Mouse (Mus musculus) embryonic facial prominence, embryonic 10.5 days (tissue): ENCODE measurements around the gene Psma7. TPM values are rescaled to one million over a fixed set of nuclear protein-coding genes. Genes with fewer than 3 reads are reported as not detected.
A peak's percentile ranks its signal among the peaks of the same experiment; 100 is the strongest.

Source experiments
- DNase-seq: peaks from one replicate; pipeline ENCODE4 v3.0.0-alpha.2; 2017; ENCODE audit warnings: low spot score
- H3K27ac ChIP-seq: fragments of 300-500 bp; sonication (generic); replicated peaks from 2 replicates; pipeline ENCODE4 v1.5.1; 2016; ENCODE audit warnings: mild to moderate bottlenecking
- H3K27me3 ChIP-seq: fragments of 300-500 bp; sonication (generic); replicated peaks from 2 replicates; pipeline ENCODE4 v1.6.1; 2016; ENCODE audit warnings: low read depth, mild to moderate bottlenecking; ENCODE audit not compliant: poor library complexity, severe bottlenecking
- H3K36me3 ChIP-seq: fragments of 300-500 bp; sonication (generic); replicated peaks from 2 replicates; pipeline ENCODE4 v1.6.1; 2016; ENCODE audit warnings: mild to moderate bottlenecking, moderate library complexity
- H3K4me1 ChIP-seq: fragments of 300-500 bp; sonication (generic); 2 replicates; pipeline ENCODE4 v1.6.1; 2016
- H3K4me3 ChIP-seq: fragments of 300-500 bp; sonication (generic); 2 replicates; pipeline ENCODE4 v1.5.1; 2016; ENCODE audit warnings: mild to moderate bottlenecking, moderate library complexity
- H3K9me3 ChIP-seq: fragments of 300-500 bp; sonication (generic); 2 replicates; pipeline ENCODE4 v1.6.1; 2016; ENCODE audit warnings: mild to moderate bottlenecking
- WGBS: fragments of 180-500 bp; shearing (Covaris S2); methylation state at CpG from one replicate; pipeline ENCODE4 v1.1.7; 2016; 5-methylcytosine and 5-hydroxymethylcytosine counted together
- polyA plus RNA-seq: library from polyadenylated mRNA; unstranded; fragments of >200 nt; fragmentation: Nextera tagmentation; extraction: Ambion mirVana; gene quantifications from 2 replicates; pipeline ENCODE4 v1.2.1, GENCODE M21; 2016

The Psma7 gene
- polyA plus RNA-seq, 1 experiment from 2014 or later = 921 TPM

DNA sequence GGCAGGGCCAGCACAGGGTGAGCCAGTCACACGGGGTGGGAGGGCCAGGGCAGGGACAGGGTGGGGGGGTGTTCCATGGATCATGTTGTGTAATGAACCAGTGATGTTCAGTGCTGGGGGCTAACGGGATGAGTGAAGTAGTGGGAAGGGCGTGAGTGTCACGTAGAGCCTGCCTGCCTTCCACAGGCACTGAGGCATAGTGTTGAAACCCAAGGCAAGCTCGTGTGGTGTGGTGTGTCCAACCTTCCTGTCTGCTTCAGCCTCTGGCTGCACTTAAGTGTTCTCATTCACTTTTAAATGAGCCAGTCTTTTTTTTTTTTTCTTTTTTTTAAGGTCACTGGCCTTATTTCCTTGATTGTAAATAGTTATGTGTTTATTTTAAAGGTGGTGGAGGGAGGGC is 7.5 kb downstream of the Psma7 start:
- peaks cover 16% of the 10 kb centered on the region for H3K4me1 ChIP-seq
- no peaks in the 10 kb centered on the region for H3K27me3 ChIP-seq
- H3K36me3 ChIP-seq = peaks cover 100% of the 10 kb centered on the region
- H3K27ac ChIP-seq = no peak overlapping the region
- H3K9me3 ChIP-seq = no peaks in the 10 kb centered on the region
- no peak overlapping the region for H3K4me3 ChIP-seq
- 65% methylated on average over 5 of the region's 5 CpGs for WGBS
- DNase-seq = no peak

DNA sequence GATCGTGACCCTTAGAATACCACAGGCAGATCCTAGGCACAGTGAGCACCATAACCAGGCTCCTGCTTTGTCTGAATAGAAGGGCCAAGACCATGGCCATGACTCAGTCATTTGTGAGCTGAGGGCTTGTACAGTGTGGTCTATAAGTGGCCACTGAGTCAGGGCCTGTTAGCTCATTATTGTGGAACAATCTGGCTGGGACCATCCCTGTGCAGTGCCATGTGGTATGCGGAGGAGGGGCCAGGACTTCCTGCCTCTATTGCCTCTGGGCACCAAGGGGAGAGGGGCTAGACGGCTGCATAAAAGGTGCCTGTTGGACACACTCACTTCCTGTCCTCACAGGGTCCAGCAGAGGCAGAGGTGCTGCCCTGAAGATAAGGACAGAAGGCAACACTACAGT is 8.3 kb downstream of the Psma7 start:
- H3K4me1 ChIP-seq = peaks cover 17% of the 10 kb centered on the region
- DNase-seq = no peak
- no peaks in the 10 kb centered on the region for H3K27me3 ChIP-seq
- WGBS = 53% methylated on average over 3 of the region's 3 CpGs
- peaks cover 100% of the 10 kb centered on the region for H3K36me3 ChIP-seq
- no peaks in the 10 kb centered on the region for H3K9me3 ChIP-seq
- 0 out of 2 replicates have a peak overlapping the region, but pooled peaks have one; percentile 8 for H3K4me3 ChIP-seq
- H3K27ac ChIP-seq = no peak overlapping the region

DNA sequence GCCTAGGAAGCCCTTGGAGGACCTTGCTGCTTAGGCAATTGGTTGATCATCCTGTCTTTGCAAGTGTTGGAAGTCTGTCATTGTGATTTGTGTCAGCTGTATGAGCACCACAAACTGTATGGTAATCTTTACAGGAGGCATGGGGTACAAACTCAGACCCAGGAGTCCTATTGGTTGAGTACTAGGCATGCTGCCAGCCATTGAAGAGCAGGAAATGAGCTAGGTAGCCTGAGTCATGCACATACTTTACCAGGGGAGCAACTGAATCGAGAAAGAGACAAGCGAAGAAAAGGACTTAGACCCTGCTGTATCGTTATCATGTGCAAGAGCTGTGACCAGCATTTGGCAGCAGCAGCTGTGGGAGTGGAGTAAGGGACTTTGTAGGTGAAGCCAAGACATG is 9.3 kb downstream of the Psma7 start:
- no peak overlapping the region for H3K27ac ChIP-seq
- 90% methylated on average over 3 of the region's 3 CpGs for WGBS
- no peaks in the 10 kb centered on the region for H3K27me3 ChIP-seq
- H3K9me3 ChIP-seq = no peaks in the 10 kb centered on the region
- peaks cover 28% of the 10 kb centered on the region for H3K4me1 ChIP-seq
- H3K36me3 ChIP-seq = peaks cover 100% of the 10 kb centered on the region
- no peak for DNase-seq
- no peak overlapping the region for H3K4me3 ChIP-seq

DNA sequence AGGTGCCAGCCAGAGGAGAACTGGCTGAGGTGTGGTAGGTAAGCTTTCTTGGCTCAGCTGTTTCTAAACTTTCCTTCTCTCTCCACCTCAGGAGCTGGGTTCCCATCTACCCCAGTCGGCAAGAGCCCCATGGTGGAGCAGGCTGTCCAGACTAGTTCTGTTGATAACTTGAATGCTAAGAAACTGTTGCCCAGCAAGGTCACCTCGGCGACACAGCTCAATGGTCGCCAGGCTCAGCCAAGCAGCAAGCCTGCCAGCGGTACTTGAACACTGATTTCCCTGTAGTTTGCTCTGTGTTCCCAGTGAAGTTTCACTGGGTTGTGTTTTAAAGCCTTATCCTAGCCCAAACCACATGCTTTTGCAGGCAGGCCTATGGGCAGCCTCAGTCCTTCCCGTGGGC is 11.0 kb downstream of the Psma7 start:
- H3K36me3 ChIP-seq = peaks cover 100% of the 10 kb centered on the region
- DNase-seq = no peak
- H3K27me3 ChIP-seq = no peaks in the 10 kb centered on the region
- no peaks in the 10 kb centered on the region for H3K9me3 ChIP-seq
- 94% methylated on average over 6 of the region's 6 CpGs for WGBS
- peaks cover 44% of the 10 kb centered on the region for H3K4me1 ChIP-seq
- H3K4me3 ChIP-seq = no peak overlapping the region
- H3K27ac ChIP-seq = no peak overlapping the region

DNA sequence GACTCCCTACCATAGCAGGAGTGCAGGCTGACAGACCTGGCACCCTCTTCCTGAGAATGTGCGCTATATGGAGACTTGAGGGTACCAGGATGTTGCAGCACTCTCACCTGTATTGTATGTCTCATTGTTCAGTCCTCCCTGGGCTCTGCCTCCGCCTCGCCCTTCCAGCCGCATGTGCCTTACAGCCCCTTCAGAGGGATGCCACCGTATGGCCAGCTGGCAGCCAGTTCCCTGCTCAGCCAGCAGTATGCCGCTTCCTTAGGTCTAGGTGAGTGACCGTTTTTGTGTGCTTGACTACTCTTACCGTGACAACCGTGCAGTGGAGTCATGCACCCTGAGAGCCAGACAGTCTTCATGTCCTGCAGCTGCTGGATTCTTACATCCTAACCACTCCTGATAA is 14.5 kb downstream of the Psma7 start:
- peaks cover 46% of the 10 kb centered on the region for H3K4me1 ChIP-seq
- peak overlapping the region; percentile 100 for H3K4me3 ChIP-seq
- DNase-seq = no peak
- H3K9me3 ChIP-seq = no peaks in the 10 kb centered on the region
- H3K27me3 ChIP-seq = peaks cover 10% of the 10 kb centered on the region
- H3K36me3 ChIP-seq = peaks cover 66% of the 10 kb centered on the region
- 86% methylated on average over 9 of the region's 9 CpGs for WGBS
- no peak overlapping the region for H3K27ac ChIP-seq

DNA sequence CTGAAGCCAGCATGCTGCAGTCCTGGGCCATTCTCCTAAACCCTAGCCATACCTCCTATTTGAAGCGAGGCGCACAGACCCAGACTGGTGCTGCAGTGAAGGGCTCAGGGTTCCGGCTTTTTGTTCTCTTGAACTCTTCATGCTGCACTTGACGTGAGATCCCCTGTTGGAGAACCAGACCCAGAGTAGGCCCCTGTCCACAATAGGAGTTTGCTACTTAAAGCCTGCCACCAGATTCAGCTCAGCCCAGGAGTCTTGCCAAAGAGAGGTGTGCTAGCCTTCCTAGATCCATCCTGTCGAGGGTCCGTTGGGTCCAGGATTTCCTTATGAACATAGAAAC is 16.4 kb downstream of the Psma7 start:
- Histone ChIP-seq H3K36me3 (peaks cover 46% of the 10 kb centered on the region), H3K4me3 (peak overlapping the region; percentile 100), H3K4me1 (peaks cover 46% of the 10 kb centered on the region), H3K27me3 (peaks cover 28% of the 10 kb centered on the region), H3K9me3 (no peaks in the 10 kb centered on the region), H3K27ac (peak overlapping the region; percentile 97)
- DNase-seq = no peak
- 9% methylated on average over 6 of the region's 6 CpGs for WGBS

DNA sequence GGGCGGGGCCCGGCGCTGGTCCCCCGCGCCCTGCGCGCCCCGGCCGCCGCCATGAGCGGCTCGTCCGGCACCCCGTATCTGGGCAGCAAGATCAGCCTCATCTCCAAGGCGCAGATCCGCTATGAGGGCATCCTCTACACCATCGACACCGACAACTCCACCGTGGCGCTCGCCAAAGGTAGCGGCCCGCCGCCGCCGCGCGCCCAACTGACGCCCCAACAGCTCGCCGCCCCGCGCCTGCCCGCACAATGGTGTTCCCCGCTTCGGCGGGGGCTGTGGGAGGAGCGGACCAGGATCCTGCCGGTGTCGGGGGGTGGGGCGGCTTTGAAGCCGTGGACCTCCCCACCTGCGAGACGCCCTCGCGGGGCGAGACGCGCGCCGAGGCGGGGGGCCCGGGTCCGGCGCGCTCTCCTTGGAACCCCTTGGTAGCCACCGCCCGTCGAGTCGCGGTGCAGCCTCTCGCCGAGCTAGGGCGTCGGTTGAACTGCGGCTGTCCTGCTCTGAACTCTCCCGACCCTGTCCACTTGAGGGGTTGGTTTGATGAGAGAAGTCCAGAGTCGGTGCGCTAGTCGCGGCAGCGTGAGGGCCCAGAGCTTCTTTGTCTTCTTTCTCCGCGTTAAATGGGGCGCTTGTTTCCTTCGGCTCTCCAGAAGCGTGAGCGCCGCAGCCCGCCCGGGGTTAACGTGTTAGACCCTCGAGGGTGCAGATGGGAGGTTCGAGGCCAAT is 16.9 kb downstream of the Psma7 start:
- Histone ChIP-seq H3K27me3 (peaks cover 31% of the 10 kb centered on the region), H3K36me3 (peaks cover 41% of the 10 kb centered on the region), H3K4me1 (peaks cover 46% of the 10 kb centered on the region), H3K27ac (peak overlapping the region; percentile 97), H3K9me3 (no peaks in the 10 kb centered on the region), H3K4me3 (peak overlapping the region; percentile 100)
- WGBS = under 1% methylated on average over 84 of the region's 84 CpGs
- peak; percentile 54 for DNase-seq

DNA sequence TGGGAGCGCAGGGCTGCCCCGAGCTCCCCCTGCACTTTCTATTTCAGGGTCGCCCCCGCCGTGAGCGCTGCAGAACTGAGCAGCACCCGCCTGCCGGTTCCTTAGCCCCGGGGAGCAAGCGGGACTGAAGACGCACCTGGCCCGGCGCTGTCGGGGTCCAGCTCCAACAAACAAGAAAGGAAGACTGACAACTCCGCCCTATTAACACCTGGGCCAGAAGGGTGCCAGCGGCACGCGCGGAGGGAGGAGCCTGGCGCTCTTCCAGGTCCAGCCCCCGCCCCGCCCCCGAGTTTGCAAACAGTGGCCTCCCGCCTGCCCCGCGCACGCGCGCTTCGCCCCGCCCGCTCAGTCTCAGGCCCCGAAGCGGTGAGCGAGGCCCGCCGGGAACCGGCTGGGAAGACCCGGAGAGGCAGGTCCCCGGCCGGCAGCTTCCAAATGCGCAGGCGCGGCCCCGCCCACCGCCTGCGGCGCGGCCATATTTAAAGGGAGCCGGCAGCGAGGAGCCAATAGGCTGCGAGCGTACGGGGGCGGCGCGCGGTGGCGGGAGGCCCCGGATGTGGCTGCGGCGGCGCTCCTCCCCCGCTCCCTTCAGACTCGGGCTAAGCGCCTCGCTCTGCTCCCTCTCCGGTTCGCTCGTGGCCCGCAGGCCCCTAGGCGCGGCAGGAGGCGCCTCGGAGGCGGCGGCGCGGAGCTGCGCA is 17.7 kb downstream of the Psma7 start, which contains the start of gene Lsm14b:
Lsm14b (plus strand) TSS at position 587 of the 698 bp plus-strand sequence.
- H3K36me3 ChIP-seq = peaks cover 33% of the 10 kb centered on the region
- peaks cover 31% of the 10 kb centered on the region for H3K27me3 ChIP-seq
- under 1% methylated on average over 80 of the region's 80 CpGs for WGBS
- H3K4me3 ChIP-seq = peak within 1 kb of the TSS; percentile 100
- DNase-seq = peak; percentile 100
- H3K4me1 ChIP-seq = peaks cover 46% of the 10 kb centered on the region
- no peaks in the 10 kb centered on the region for H3K9me3 ChIP-seq
- peak within 1 kb of the TSS; percentile 97 for H3K27ac ChIP-seq

DNA sequence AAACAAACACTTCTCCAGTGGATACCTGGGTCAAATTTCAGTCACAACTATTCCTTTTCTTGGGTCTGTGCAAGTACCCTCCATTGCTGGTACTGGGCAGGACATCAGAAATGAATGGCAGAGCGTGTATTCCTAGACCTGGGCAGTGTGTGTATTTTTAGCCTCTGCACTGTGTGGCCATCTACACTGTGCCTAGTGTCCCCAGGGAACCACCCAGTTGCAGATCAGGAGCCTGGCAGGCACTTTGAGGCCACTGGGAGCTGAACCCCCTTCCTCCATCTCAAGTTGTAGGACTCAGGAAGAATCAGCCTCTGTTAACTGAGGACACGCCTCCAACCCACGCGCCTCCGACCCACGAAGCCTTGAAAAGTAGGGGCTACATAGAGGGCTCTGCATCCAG is 19.5 kb downstream of the Psma7 start:
- H3K9me3 ChIP-seq = no peaks in the 10 kb centered on the region
- no peak overlapping the region for H3K4me3 ChIP-seq
- no peak overlapping the region for H3K27ac ChIP-seq
- H3K27me3 ChIP-seq = peaks cover 43% of the 10 kb centered on the region
- H3K36me3 ChIP-seq = peaks cover 15% of the 10 kb centered on the region
- peaks cover 30% of the 10 kb centered on the region for H3K4me1 ChIP-seq
- no peak for DNase-seq
- WGBS = 60% methylated on average over 6 of the region's 6 CpGs

DNA sequence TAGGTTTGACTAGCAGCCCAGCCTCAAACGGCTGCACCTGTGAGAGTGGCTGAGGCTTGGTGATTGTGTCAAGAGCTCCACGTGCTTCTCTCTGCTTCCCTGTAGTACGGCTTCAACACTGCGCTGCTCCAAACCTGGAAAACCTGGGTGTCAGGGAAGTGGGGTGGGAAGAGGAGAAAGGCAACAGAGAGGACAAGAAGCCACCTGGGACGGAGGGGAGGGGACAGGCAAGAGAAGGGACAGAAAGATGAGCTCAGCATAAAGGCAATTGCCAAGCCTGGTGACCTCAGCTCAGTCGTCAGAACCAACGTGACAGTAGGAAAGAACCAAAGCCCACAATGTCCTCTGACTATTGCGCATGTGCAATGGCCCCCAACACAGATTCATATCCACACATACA is 21.3 kb downstream of the Psma7 start:
- Histone ChIP-seq H3K4me3 (no peak overlapping the region), H3K27ac (no peak overlapping the region), H3K9me3 (no peaks in the 10 kb centered on the region), H3K4me1 (peaks cover 22% of the 10 kb centered on the region), H3K27me3 (peaks cover 43% of the 10 kb centered on the region), H3K36me3 (no peaks in the 10 kb centered on the region)
- 84% methylated on average over 8 of the region's 8 CpGs for WGBS
- no peak for DNase-seq

DNA sequence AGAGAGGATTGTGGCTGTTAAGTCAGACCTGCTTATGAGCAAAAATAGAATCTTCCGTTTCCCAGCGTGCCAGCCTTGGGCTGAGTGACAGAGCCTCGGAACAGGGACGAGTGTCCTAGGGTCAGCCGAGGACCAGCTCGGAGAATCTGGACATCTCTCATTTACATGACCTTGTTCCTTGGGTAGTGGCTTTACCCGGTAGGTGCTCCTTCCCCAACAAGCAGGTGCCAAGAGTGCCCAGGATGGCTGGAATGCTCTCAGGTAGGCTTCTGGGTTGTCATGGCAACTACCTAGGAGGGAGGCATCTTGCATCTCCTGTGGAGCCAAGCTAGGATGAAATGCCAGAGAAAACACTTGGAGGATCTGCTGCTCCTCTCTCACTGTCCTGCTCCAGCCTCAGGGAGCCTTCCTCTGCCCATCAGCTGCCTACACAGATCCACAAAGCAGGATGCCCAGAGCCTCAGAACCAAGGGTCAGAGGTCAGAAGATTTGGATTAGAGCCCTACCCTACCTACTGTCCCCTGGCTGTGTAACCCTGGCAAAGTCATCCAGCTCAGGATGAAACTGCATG is 22.1 kb downstream of the Psma7 start:
- Histone ChIP-seq H3K27me3 (peaks cover 43% of the 10 kb centered on the region), H3K9me3 (no peaks in the 10 kb centered on the region), H3K27ac (no peak overlapping the region), H3K36me3 (no peaks in the 10 kb centered on the region), H3K4me1 (peaks cover 19% of the 10 kb centered on the region), H3K4me3 (no peak overlapping the region)
- DNase-seq = no peak
- WGBS = 82% methylated on average over 7 of the region's 7 CpGs

DNA sequence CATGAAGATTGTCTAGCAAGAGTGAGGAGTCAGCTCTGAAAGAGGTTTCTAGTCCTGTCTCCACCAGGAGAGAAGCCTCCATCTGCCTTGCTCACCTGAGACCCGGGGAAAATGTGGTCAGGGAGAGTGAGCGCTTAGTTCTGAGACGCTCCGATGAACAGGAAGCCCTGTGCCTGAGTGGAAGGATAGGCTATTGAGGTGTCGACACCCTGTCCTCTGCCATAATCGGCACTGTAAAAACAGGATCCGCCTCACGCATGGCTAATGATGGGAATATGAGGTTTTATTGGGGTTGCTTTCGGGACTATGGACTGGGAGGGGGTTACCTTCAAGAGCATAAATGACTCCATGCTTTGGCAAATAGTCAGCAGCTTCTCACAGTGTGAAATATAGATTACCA is 23.7 kb downstream of the Psma7 start:
- H3K27me3 ChIP-seq = peaks cover 41% of the 10 kb centered on the region
- H3K36me3 ChIP-seq = no peaks in the 10 kb centered on the region
- H3K4me3 ChIP-seq = no peak overlapping the region
- no peak overlapping the region for H3K27ac ChIP-seq
- WGBS = 89% methylated on average over 9 of the region's 9 CpGs
- H3K9me3 ChIP-seq = no peaks in the 10 kb centered on the region
- no peak for DNase-seq
- H3K4me1 ChIP-seq = peaks cover 14% of the 10 kb centered on the region

DNA sequence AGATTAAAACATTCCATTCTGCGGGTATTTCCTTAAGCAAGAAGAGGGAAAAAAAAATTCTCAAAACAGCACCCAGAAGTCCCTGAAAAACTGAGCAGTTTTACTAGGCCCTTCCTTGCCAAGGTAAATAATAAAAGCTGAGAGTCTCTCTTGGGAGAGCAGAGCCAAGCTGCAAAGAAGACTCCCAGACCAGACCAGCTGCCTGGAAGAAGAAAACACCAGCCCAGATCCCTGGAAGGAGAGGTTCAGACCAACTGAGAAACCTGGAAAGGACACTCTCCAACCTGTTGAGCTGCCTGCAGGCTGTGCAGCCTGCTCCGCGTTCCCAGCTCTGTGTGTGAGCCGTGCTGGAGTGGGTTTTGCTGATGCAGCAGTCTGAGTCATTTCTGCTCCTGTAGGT is 24.6 kb downstream of the Psma7 start:
- WGBS = 67% methylated on average over 4 of the region's 4 CpGs

More for the DNA sequence above, 24.6 kb downstream of the Psma7 start:
- Histone ChIP-seq H3K4me1 (peaks cover 14% of the 10 kb centered on the region), H3K4me3 (no peak overlapping the region), H3K36me3 (no peaks in the 10 kb centered on the region), H3K27me3 (peaks cover 31% of the 10 kb centered on the region), H3K27ac (no peak overlapping the region), H3K9me3 (no peaks in the 10 kb centered on the region)
- no peak for DNase-seq
